Mouse (Mus musculus) hindbrain, embryonic 14.5 days (tissue): ENCODE measurements around the gene Vash2. TPM values are rescaled to one million over a fixed set of nuclear protein-coding genes. Genes with fewer than 3 reads are reported as not detected.
A peak's percentile ranks its signal among the peaks of the same experiment; 100 is the strongest.

Experiments
- ATAC-seq: fragments of 200-750 bp; cut with Nextera tagmentation; 2 replicates; pipeline ENCODE4 v1.8.0; 2017; ENCODE audit warnings: moderate number of reproducible peaks, mild to moderate bottlenecking, moderate TSS enrichment, moderate library complexity; ENCODE audit not compliant: low FRiP score
- DNase-seq: peaks from one replicate; pipeline ENCODE4 v3.0.0-alpha.2; 2015; ENCODE audit warnings: low spot score
- H3K27ac ChIP-seq: fragments of 300-500 bp; sonication (generic); 2 replicates; pipeline ENCODE4 v1.5.1; 2014; ENCODE audit warnings: mild to moderate bottlenecking, moderate library complexity
- H3K27me3 ChIP-seq: fragments of 300-500 bp; sonication (generic); 2 replicates; pipeline ENCODE4 v1.6.1; 2014; ENCODE audit warnings: mild to moderate bottlenecking, low read length, mixed read lengths; ENCODE audit not compliant: control insufficient read depth, insufficient read depth
- H3K36me3 ChIP-seq: fragments of 300-500 bp; sonication (generic); replicated peaks from 2 replicates; pipeline ENCODE4 v1.6.1; 2014; ENCODE audit not compliant: control insufficient read depth, insufficient read depth
- H3K4me1 ChIP-seq: fragments of 300-500 bp; sonication (generic); replicated peaks from 2 replicates; pipeline ENCODE4 v1.6.1; 2014; ENCODE audit warnings: antibody characterized with exemption, low read length, mixed read lengths; ENCODE audit not compliant: control insufficient read depth, insufficient read depth
- H3K4me2 ChIP-seq: fragments of 300-500 bp; sonication (generic); replicated peaks from 2 replicates; pipeline ENCODE4 v1.6.1; 2014; ENCODE audit warnings: mild to moderate bottlenecking, moderate library complexity
- H3K4me3 ChIP-seq: fragments of 300-500 bp; sonication (generic); replicated peaks from 2 replicates; pipeline ENCODE4 v1.5.1; 2014; ENCODE audit warnings: mild to moderate bottlenecking, low read length
- H3K9ac ChIP-seq: fragments of 300-500 bp; sonication (generic); 2 replicates; pipeline ENCODE4 v1.6.1; 2014
- H3K9me3 ChIP-seq: fragments of 300-500 bp; sonication (generic); 2 replicates; pipeline ENCODE4 v1.6.1; 2016; ENCODE audit warnings: low read length; ENCODE audit not compliant: control insufficient read depth
- WGBS: fragments of 180-500 bp; shearing (Covaris S2); extraction: QIAGEN DNeasy Blood & Tissue Kit; methylation state at CpG from one replicate; pipeline ENCODE4 v1.1.7; 2014; 5-methylcytosine and 5-hydroxymethylcytosine counted together
- polyA plus RNA-seq: library from polyadenylated mRNA; unstranded; fragments of >200 nt; fragmentation: Nextera tagmentation; extraction: Ambion mirVana; gene quantifications from 2 replicates; pipeline ENCODE4 v1.2.1, GENCODE M21; 2014

Gene Vash2
- polyA plus RNA-seq, 1 experiment from 2014 or later: 102 TPM

- ATAC-seq: no peak
- H3K4me2 ChIP-seq: no peak overlapping the region
Measured at GRCm38 (mm10) chr1:190980470-190980869, 1.4 kb upstream of the Vash2 start.

GRCm38 (mm10) chr1:190978511-190979073 is 504 bp downstream of the Vash2 start:
- Histone ChIP-seq H3K9ac (peak overlapping the region; percentile 97), H3K4me1 (peaks cover 32% of the 10 kb centered on the region), H3K36me3 (peaks cover 16% of the 10 kb centered on the region), H3K9me3 (no peaks in the 10 kb centered on the region), H3K4me3 (peak overlapping the region; percentile 79), H3K27me3 (no peaks in the 10 kb centered on the region), H3K27ac (peak overlapping the region; percentile 94), H3K4me2 (peak overlapping the region; percentile 62)
- ATAC-seq: peak; percentile 74
- DNase-seq: peak; percentile 53
- WGBS: 0% methylated on average over 44 of the region's 46 CpGs

More at GRCm38 (mm10) chr1:190980470-190980869, 1.4 kb upstream of the Vash2 start:
- Histone ChIP-seq H3K4me3 (no peak overlapping the region), H3K27ac (no peak overlapping the region), H3K4me1 (peaks cover 22% of the 10 kb centered on the region), H3K36me3 (no peaks in the 10 kb centered on the region; the same call in 1 of the 2 replicates), H3K9ac (no peak overlapping the region), H3K27me3 (no peaks in the 10 kb centered on the region), H3K9me3 (no peaks in the 10 kb centered on the region)
- no peak for DNase-seq
- 90% methylated on average over 1 of the region's 1 CpGs for WGBS

GRCm38 (mm10) chr1:190978001-190978400 is 1.1 kb downstream of the Vash2 start:
- DNase-seq (peak; percentile 40), ATAC-seq (0 out of 2 replicates have a peak, but pooled peaks have one; percentile 13)
- Histone ChIP-seq H3K27me3 (no peaks in the 10 kb centered on the region), H3K36me3 (peaks cover 22% of the 10 kb centered on the region), H3K4me3 (peak overlapping the region; percentile 79), H3K4me2 (peak overlapping the region; percentile 62), H3K4me1 (peaks cover 32% of the 10 kb centered on the region), H3K9ac (peak overlapping the region; percentile 97), H3K9me3 (no peaks in the 10 kb centered on the region), H3K27ac (peak overlapping the region; percentile 94)
- under 1% methylated on average over 22 of the region's 22 CpGs for WGBS

- DNase-seq (peak; percentile 27), ATAC-seq (no peak)
- peak overlapping the region; percentile 62 for H3K4me2 ChIP-seq
- peaks cover 32% of the 10 kb centered on the region for H3K36me3 ChIP-seq
- H3K4me3 ChIP-seq: peak overlapping the region; percentile 79
- H3K9me3 ChIP-seq: no peaks in the 10 kb centered on the region
- peaks cover 32% of the 10 kb centered on the region for H3K4me1 ChIP-seq
- H3K9ac ChIP-seq: peak overlapping the region; percentile 97
- WGBS: 45% methylated on average over 11 of the region's 11 CpGs
- no peaks in the 10 kb centered on the region for H3K27me3 ChIP-seq
- no peak overlapping the region for H3K27ac ChIP-seq
Measured at GRCm38 (mm10) chr1:190976887-190977573, 2.1 kb downstream of the Vash2 start.

- Histone ChIP-seq H3K4me2 (no peak overlapping the region), H3K9me3 (no peaks in the 10 kb centered on the region), H3K4me3 (no peak overlapping the region), H3K9ac (no peak overlapping the region), H3K36me3 (peaks cover 53% of the 10 kb centered on the region), H3K27me3 (no peaks in the 10 kb centered on the region), H3K4me1 (peaks cover 32% of the 10 kb centered on the region), H3K27ac (no peak overlapping the region)
- 92% methylated on average over 1 of the region's 1 CpGs for WGBS
- DNase-seq (no peak), ATAC-seq (no peak)
Measured at GRCm38 (mm10) chr1:190974833-190975232, 4.3 kb downstream of the Vash2 start.

- no peaks in the 10 kb centered on the region for H3K27me3 ChIP-seq
- no peaks in the 10 kb centered on the region for H3K9me3 ChIP-seq
- H3K27ac ChIP-seq: no peak overlapping the region
- ATAC-seq: no peak
- H3K4me1 ChIP-seq: peaks cover 32% of the 10 kb centered on the region
- no peak overlapping the region for H3K9ac ChIP-seq
- DNase-seq: no peak
- no peak overlapping the region for H3K4me2 ChIP-seq
- 96% methylated on average over 8 of the region's 8 CpGs for WGBS
- peaks cover 60% of the 10 kb centered on the region for H3K36me3 ChIP-seq
- no peak overlapping the region for H3K4me3 ChIP-seq
Measured at GRCm38 (mm10) chr1:190974191-190974590, 4.9 kb downstream of the Vash2 start.

GRCm38 (mm10) chr1:190972612-190973192 is 6.4 kb downstream of the Vash2 start:
- DNase-seq (no peak), ATAC-seq (no peak)
- no peak overlapping the region for H3K4me2 ChIP-seq
- no peak overlapping the region for H3K27ac ChIP-seq
- H3K36me3 ChIP-seq: peaks cover 75% of the 10 kb centered on the region
- no peak overlapping the region for H3K9ac ChIP-seq
- H3K4me1 ChIP-seq: peaks cover 32% of the 10 kb centered on the region
- H3K27me3 ChIP-seq: no peaks in the 10 kb centered on the region
- WGBS: 68% methylated on average over 7 of the region's 7 CpGs
- no peak overlapping the region for H3K4me3 ChIP-seq
- H3K9me3 ChIP-seq: no peaks in the 10 kb centered on the region

- H3K27me3 ChIP-seq: no peaks in the 10 kb centered on the region
- DNase-seq: no peak
- H3K4me1 ChIP-seq: peaks cover 25% of the 10 kb centered on the region
- H3K9ac ChIP-seq: no peak overlapping the region
- no peaks in the 10 kb centered on the region for H3K9me3 ChIP-seq
- H3K4me2 ChIP-seq: no peak overlapping the region
- whole genome bisulfite sequencing: 90% methylated on average over 14 of the region's 14 CpGs
- H3K36me3 ChIP-seq: peaks cover 82% of the 10 kb centered on the region
- ATAC-seq: no peak
- no peak overlapping the region for H3K4me3 ChIP-seq
- no peak overlapping the region for H3K27ac ChIP-seq
Measured at GRCm38 (mm10) chr1:190971708-190972610, 7.1 kb downstream of the Vash2 start.

GRCm38 (mm10) chr1:190968010-190968409 is 11.1 kb downstream of the Vash2 start:
- 94% methylated on average over 7 of the region's 7 CpGs for WGBS
- H3K9me3 ChIP-seq: no peaks in the 10 kb centered on the region
- no peak overlapping the region for H3K9ac ChIP-seq
- no peak overlapping the region for H3K27ac ChIP-seq
- H3K36me3 ChIP-seq: peaks cover 97% of the 10 kb centered on the region
- no peak overlapping the region for H3K4me2 ChIP-seq
- no peaks in the 10 kb centered on the region; the same call in 1 of the 2 replicates for H3K4me1 ChIP-seq
- DNase-seq: no peak
- H3K27me3 ChIP-seq: no peaks in the 10 kb centered on the region
- ATAC-seq: no peak
- no peak overlapping the region for H3K4me3 ChIP-seq
